Mouse (Mus musculus) 3T3-L1 (cell line): ENCODE measurements around the gene Sult5a1.

Experiments used
- DNase-seq: peaks from one replicate; pipeline ENCODE4 v3.0.0-alpha.2; 2015; ENCODE audit warnings: low read depth, low spot score

The Sult5a1 gene

GRCm38 (mm10) chr8:123135806-123136205 lies 22.3 kb downstream of the Sult5a1 start:
- DNase-seq, result no peak

- DNase-seq, result peak; percentile 50
Observed at GRCm38 (mm10) chr8:123135406-123135805, 22.7 kb downstream of the Sult5a1 start.

- DNase-seq, result no peak
Observed at GRCm38 (mm10) chr8:123134149-123134713, 23.9 kb downstream of the Sult5a1 start.

GRCm38 (mm10) chr8:123132953-123133352 lies 25.2 kb downstream of the Sult5a1 start:
- no peak for DNase-seq

GRCm38 (mm10) chr8:123131041-123131440 lies 27.1 kb downstream of the Sult5a1 start:
- no peak for DNase-seq

GRCm38 (mm10) chr8:123126193-123126816 lies 31.8 kb downstream of the Sult5a1 start:
- DNase-seq, result no peak

GRCm38 (mm10) chr8:123122670-123123069 lies 35.4 kb downstream of the Sult5a1 start:
- DNase-seq, result peak; percentile 46

- no peak for DNase-seq
Observed at GRCm38 (mm10) chr8:123122059-123122458, 36.1 kb downstream of the Sult5a1 start.

- DNase-seq, result no peak
Observed at GRCm38 (mm10) chr8:123117744-123118143, 40.4 kb downstream of the Sult5a1 start.

GRCm38 (mm10) chr8:123117127-123117731 lies 40.9 kb downstream of the Sult5a1 start, which contains the start of gene Cpne7:
Cpne7 (plus strand) TSS chr8:123117374.
- no peak for DNase-seq

GRCm38 (mm10) chr8:123114644-123115043 lies 43.5 kb downstream of the Sult5a1 start:
- no peak for DNase-seq

- DNase-seq, result peak; percentile 55
Observed at GRCm38 (mm10) chr8:123113908-123114469, 44.1 kb downstream of the Sult5a1 start.

- peak; percentile 81 for DNase-seq
Observed at GRCm38 (mm10) chr8:123112892-123113291, 45.2 kb downstream of the Sult5a1 start.

- DNase-seq, result peak; percentile 64
Observed at GRCm38 (mm10) chr8:123110649-123111048, 47.5 kb downstream of the Sult5a1 start.

GRCm38 (mm10) chr8:123108953-123109352 lies 49.2 kb downstream of the Sult5a1 start:
- no peak for DNase-seq

- peak; percentile 25 for DNase-seq
Observed at GRCm38 (mm10) chr8:123108010-123108409, 50.1 kb downstream of the Sult5a1 start.

- DNase-seq, result peak; percentile 72
Observed at GRCm38 (mm10) chr8:123106531-123106930, 51.6 kb downstream of the Sult5a1 start.

GRCm38 (mm10) chr8:123105553-123106326 lies 52.4 kb downstream of the Sult5a1 start:
- peak; percentile 91 for DNase-seq

GRCm38 (mm10) chr8:123104046-123104767 lies 53.9 kb downstream of the Sult5a1 start:
- peak; percentile 50 for DNase-seq

GRCm38 (mm10) chr8:123103285-123103684 lies 54.8 kb downstream of the Sult5a1 start:
- DNase-seq, result peak; percentile 28

- DNase-seq, result peak; percentile 31
Observed at GRCm38 (mm10) chr8:123102855-123103254, 55.3 kb downstream of the Sult5a1 start.
